Mouse (Mus musculus) layer of hippocampus, adult 2 months (tissue): ENCODE measurements around the gene Vps16. TPM values are rescaled to one million over a fixed set of nuclear protein-coding genes. Genes with fewer than 3 reads are reported as not detected.

Experiments
- DNase-seq, 2 experiments: peaks; one replicate each; pipeline ENCODE4 v3.0.0; 2022; ENCODE audit warnings: low spot score in 2 of 2
- H3K27ac ChIP-seq: fragments of 200-600 bp; 2 replicates; pipeline ENCODE4 v1.8.1; 2022
- H3K4me3 ChIP-seq: fragments of 200-600 bp; 2 replicates; pipeline ENCODE4 v1.8.1; 2022; ENCODE audit warnings: mild to moderate bottlenecking
- CTCF ChIP-seq: fragments of 200-600 bp; conservative IDR thresholded peaks from 2 replicates; pipeline ENCODE4 v1.8.1; 2022; ENCODE audit warnings: antibody characterized with exemption, mild to moderate bottlenecking, moderate library complexity
- total RNA-seq, 2 experiments: library from RNA; stranded (reverse); gene quantifications; 2 replicates each; pipeline ENCODE4 v1.2.3; 2021

Gene Vps16
- total RNA-seq, 2 experiments from 2014 or later: 91.3 to 104 TPM

DNA sequence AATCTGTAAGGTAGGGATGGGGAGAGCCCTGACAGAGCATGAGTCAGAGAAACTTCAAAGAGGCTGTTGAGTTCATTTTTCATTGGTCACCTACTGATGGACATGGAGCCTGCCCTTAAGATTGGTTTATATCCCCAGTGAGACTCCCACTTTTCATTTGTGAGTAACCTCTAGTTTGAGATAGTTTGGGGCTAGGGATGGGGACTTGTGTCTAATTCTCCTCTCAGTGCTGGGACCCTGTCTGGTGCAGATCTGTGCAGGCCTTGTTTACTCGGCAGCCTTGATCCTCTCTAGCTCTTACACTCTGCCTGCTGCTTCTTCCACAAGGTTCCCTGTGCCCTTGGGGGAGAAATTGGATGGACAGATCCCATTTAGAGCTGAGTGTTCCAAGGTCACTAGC is 60.1 kb downstream of the Vps16 start:
- Histone ChIP-seq H3K27ac (no peak overlapping the region), H3K4me3 (no peak overlapping the region)
- no peak for TF ChIP-seq CTCF
- DNase-seq: no peak

DNA sequence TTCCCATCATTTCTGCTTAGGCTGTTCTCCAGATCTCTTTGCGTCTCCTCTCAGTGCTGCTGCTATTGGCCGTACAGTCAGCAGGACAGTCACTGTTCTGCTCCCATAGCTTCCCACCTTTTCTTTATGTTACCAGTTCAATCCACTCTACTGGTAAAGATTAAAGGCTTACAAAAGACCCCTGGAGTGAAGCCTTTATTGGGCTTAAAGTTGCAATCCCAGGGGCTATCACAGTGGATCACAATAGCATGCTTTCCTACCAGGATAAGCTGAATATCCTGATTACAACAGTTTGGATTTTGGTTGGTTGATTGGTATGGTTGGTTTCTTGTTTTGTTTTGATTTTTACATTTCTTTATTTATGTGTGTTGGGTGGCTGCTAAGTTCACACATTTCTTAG is 63.9 kb downstream of the Vps16 start:
- no peak for TF ChIP-seq CTCF
- DNase-seq: no peak
- no peak overlapping the region for H3K4me3 ChIP-seq
- H3K27ac ChIP-seq: peak overlapping the region; percentile 86

DNA sequence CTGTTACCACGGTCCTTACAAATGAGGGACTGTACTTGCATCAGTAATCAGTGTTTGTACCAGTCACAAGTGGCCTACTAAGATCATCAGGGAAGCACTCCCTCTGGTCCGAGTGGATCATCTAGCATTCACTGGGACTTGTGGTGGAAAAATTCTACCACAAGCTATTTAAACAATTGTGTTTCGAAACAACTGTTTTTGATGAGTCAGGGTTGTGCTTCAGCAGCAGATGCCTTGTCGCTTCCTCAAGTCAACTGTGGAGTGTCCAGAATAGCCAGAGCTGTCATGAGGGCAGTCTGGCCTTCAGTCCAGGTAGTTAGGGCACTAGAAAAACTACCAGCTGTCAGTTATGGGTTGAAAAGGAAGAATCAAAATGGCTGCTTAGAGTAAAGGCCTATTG is 64.5 kb downstream of the Vps16 start:
- no peak for DNase-seq
- no peak overlapping the region for H3K4me3 ChIP-seq
- no peak for TF ChIP-seq CTCF
- H3K27ac ChIP-seq: peak overlapping the region; percentile 86

DNA sequence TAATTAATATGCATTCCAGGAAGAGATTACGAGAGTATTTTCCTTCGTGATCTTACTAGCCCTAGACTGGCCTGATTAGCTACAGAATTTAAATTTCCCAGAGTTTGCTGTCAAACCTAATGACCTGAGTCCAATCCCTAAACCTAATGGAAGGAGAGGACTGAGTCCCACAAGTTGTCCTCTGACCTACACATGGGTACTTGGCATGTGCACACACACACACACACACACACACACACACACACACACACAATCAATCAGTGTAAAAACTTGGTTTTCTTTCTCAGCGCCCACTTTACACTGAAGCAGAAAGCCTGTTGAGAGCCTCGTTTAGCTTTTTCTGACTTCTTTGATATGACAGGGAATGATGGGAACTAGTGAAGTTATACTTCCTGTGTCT is 67.0 kb downstream of the Vps16 start:
- no peak overlapping the region for H3K4me3 ChIP-seq
- H3K27ac ChIP-seq: peak overlapping the region; percentile 86
- DNase-seq: no peak
- no peak for TF ChIP-seq CTCF

DNA sequence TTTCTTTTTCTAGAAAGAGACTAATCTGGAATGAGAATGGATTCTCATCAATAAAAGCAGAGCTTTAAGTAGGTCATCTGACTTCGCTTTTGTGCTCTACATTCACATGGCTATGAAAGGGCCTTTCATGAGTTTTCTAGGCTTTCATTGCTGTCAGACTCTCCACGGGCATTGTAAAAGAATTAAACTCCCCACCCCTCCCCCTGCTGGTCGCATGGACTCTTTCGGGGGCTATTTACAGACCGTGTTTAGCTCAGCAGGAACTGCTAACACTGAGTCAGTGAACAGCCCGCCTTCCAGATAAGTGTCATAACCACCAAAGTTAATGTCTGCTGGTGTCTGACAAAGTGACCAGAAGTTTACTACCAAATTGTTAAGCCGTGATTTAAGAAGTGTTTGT is 67.4 kb downstream of the Vps16 start:
- peak overlapping the region; percentile 86 for H3K27ac ChIP-seq
- no peak overlapping the region for H3K4me3 ChIP-seq
- DNase-seq: peak; percentile 57 to 81
- peak; percentile 62 for TF ChIP-seq CTCF

Other genes starting within 250 kb of the Vps16 start
- gene Snrpb, start 244.9 kb upstream of the Vps16 start, total RNA-seq: 100 to 1,000 TPM; 111 to 112 TPM
- gene Tmc2, start 229.1 kb upstream of the Vps16 start, total RNA-seq: under 1 TPM in 1 of 2 experiments, not detected in 1; 0.13 TPM
- 100 to 1,000 TPM; 146 to 167 TPM for gene Nop56, start 149.9 kb upstream of the Vps16 start, total RNA-seq
- 100 to 1,000 TPM; 314 to 335 TPM for gene Idh3b, start 139.8 kb upstream of the Vps16 start, total RNA-seq
- gene Ebf4, start 129.2 kb upstream of the Vps16 start, total RNA-seq: 10 to 100 TPM; 11.3 to 11.8 TPM
- gene Cpxm1, start 26.8 kb upstream of the Vps16 start, total RNA-seq: 1 to 10 TPM; 6.6 to 7.5 TPM
- gene Gm28372, start 19.1 kb upstream of the Vps16 start, total RNA-seq: not detected
- not detected for gene 1700020A23Rik, start 19.1 kb upstream of the Vps16 start, total RNA-seq
- gene Tmem239, start 17.9 kb upstream of the Vps16 start, total RNA-seq: not detected
- 10 to 100 TPM; 23.0 to 27.3 TPM for gene Pced1a, start 362 bp downstream of the Vps16 start, total RNA-seq
- gene Ptpra, start 25.9 kb downstream of the Vps16 start, total RNA-seq: 100 to 1,000 TPM; 326 to 341 TPM
- 10 to 100 TPM; 82.5 to 86.7 TPM for gene Mrps26, start 139.4 kb downstream of the Vps16 start, total RNA-seq
- not detected for gene Oxt, start 151.8 kb downstream of the Vps16 start, total RNA-seq
- 1 to 10 TPM; 2.1 to 2.6 TPM for gene Avp, start 158.2 kb downstream of the Vps16 start, total RNA-seq
- 1 to 10 TPM; 8.8 to 8.9 TPM for gene Fastkd5, start 205.7 kb downstream of the Vps16 start, total RNA-seq
- 10 to 100 TPM; 11.0 to 11.7 TPM for gene Ubox5, start 205.7 kb downstream of the Vps16 start, total RNA-seq
- 100 to 1,000 TPM; 185 to 196 TPM for gene Lzts3, start 218.5 kb downstream of the Vps16 start, total RNA-seq
- gene Ddrgk1, start 240.3 kb downstream of the Vps16 start, total RNA-seq: 10 to 100 TPM; 97.6 to 98.1 TPM
- gene Itpa, start 243.3 kb downstream of the Vps16 start, total RNA-seq: 10 to 100 TPM; 36.0 to 36.8 TPM